Mouse (Mus musculus) lung, adult 2 months (tissue): Measurements from ENCODE around the gene Ptrhd1. TPM values are rescaled to one million over a fixed set of nuclear protein-coding genes. Genes with fewer than 3 reads are reported as not detected.

Experiments used
- DNase-seq: peaks from one replicate; pipeline ENCODE4 v3.0.0; 2022
- H3K4me1 ChIP-seq: fragments of 200-500 bp; 2 replicates; pipeline ENCODE4 v1.6.1; 2011; ENCODE audit warnings: low read length; ENCODE audit not compliant: control insufficient read depth, insufficient read depth
- H3K4me3 ChIP-seq: fragments of 200-500 bp; replicated peaks from 2 replicates; pipeline ENCODE3; 2011; ENCODE audit warnings: low read depth, mild to moderate bottlenecking, control low read depth, low read length; ENCODE audit errors: extremely low read depth
- CTCF ChIP-seq: fragments of 200-500 bp; IDR thresholded peaks from 2 replicates; pipeline ENCODE4 v1.5.1; 2011; ENCODE audit warnings: mild to moderate bottlenecking, low read length, control low read depth; ENCODE audit not compliant: insufficient read depth
- POLR2A ChIP-seq: fragments of 200-500 bp; IDR thresholded peaks from 2 replicates; pipeline ENCODE4 v1.6.1; 2011; ENCODE audit warnings: low read depth, mild to moderate bottlenecking, control low read depth, low read length, borderline replicate concordance; ENCODE audit errors: extremely low read depth
- WGBS: fragments of 180-500 bp; shearing (Covaris S2); methylation state at CpG from one replicate; pipeline ENCODE4 v1.1.7; 2018; 5-methylcytosine and 5-hydroxymethylcytosine counted together
- polyA plus RNA-seq: library from polyadenylated mRNA; depleted of rRNA; stranded (reverse); fragments of >200 nt; gene quantifications from 2 replicates; pipeline ENCODE4 v1.2.3, GENCODE M21; 2012; rRNA removed

Gene Ptrhd1
- polyA plus RNA-seq, 1 experiment: 3.7 TPM

DNA sequence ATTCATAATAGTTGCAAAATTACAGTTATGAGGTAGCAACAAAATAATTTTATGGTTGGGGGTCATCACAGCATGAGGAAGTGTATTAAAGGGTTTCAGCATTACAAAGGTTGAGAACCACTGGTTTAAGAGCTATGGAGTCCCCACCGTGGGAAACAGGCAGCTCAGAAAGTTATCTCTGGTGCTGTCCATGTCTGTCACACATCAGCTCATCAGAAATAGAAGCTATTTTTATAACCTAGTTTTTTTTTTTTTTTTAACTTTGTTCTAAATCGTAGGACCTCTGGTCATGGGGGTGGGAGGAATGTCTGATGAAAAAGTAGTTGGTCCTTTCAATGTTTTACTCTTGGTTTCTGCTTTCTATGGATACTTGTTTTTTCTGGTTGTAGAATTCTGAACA is 10.0 kb downstream of the Ptrhd1 start:
- no peak for DNase-seq
- no peak for TF ChIP-seq POLR2A
- TF ChIP-seq CTCF: no peak
- 49% methylated on average over 2 of the region's 2 CpGs for WGBS
- H3K4me3 ChIP-seq: no peak overlapping the region
- H3K4me1 ChIP-seq: no peaks in the 10 kb centered on the region

GRCm38 (mm10) chr12:4245742-4246141 is 11.9 kb downstream of the Ptrhd1 start:
- H3K4me1 ChIP-seq: no peaks in the 10 kb centered on the region
- no peak overlapping the region for H3K4me3 ChIP-seq
- WGBS: 71% methylated on average over 10 of the region's 10 CpGs
- no peak for TF ChIP-seq CTCF
- TF ChIP-seq POLR2A: no peak
- no peak for DNase-seq

- 71% methylated on average over 6 of the region's 6 CpGs for whole genome bisulfite sequencing
- H3K4me3 ChIP-seq: no peak overlapping the region
- H3K4me1 ChIP-seq: no peaks in the 10 kb centered on the region
- no peak for DNase-seq
- TF ChIP-seq CTCF (no peak), POLR2A (no peak)
Observed at GRCm38 (mm10) chr12:4249786-4250185, 16.0 kb downstream of the Ptrhd1 start.

GRCm38 (mm10) chr12:4252742-4253655 is 19.2 kb downstream of the Ptrhd1 start:
- H3K4me1 ChIP-seq: no peaks in the 10 kb centered on the region
- no peak for TF ChIP-seq CTCF
- no peak for TF ChIP-seq POLR2A
- 90% methylated on average over 16 of the region's 16 CpGs for WGBS
- DNase-seq: no peak
- H3K4me3 ChIP-seq: no peak overlapping the region

- no peak overlapping the region for H3K4me3 ChIP-seq
- DNase-seq: no peak
- no peaks in the 10 kb centered on the region for H3K4me1 ChIP-seq
- 92% methylated on average over 4 of the region's 4 CpGs for WGBS
- TF ChIP-seq POLR2A (no peak), CTCF (no peak)
Observed at GRCm38 (mm10) chr12:4267765-4268164, 33.9 kb downstream of the Ptrhd1 start.

DNA sequence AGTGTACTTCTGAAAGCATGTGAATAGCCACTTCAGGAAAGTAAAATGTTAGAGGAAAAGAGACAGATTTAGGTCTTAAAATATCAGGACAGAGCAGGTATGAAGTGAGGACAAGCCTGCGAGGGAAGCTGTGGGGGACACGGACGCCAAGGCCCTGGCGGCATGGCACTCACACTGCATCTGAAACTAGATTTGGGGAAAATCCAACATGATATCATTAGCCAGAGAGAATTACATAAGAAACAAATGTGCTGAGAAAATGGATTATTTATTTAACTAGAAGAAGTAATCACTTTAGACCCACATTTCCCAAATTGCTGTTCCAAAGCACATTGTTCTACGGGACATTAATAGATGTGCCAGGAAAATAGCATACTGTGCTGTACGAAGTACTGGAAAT is 37.3 kb downstream of the Ptrhd1 start:
- TF ChIP-seq CTCF (peak; percentile 26; the same call in 1 of the 2 replicates), POLR2A (no peak)
- 70% methylated on average over 6 of the region's 6 CpGs for WGBS
- no peak overlapping the region for H3K4me3 ChIP-seq
- no peak for DNase-seq
- H3K4me1 ChIP-seq: no peaks in the 10 kb centered on the region

GRCm38 (mm10) chr12:4278978-4279755 is 45.3 kb downstream of the Ptrhd1 start:
- Histone ChIP-seq H3K4me3 (no peak overlapping the region), H3K4me1 (no peaks in the 10 kb centered on the region)
- TF ChIP-seq POLR2A: no peak
- TF ChIP-seq CTCF: no peak
- 89% methylated on average over 3 of the region's 3 CpGs for WGBS
- DNase-seq: no peak

DNA sequence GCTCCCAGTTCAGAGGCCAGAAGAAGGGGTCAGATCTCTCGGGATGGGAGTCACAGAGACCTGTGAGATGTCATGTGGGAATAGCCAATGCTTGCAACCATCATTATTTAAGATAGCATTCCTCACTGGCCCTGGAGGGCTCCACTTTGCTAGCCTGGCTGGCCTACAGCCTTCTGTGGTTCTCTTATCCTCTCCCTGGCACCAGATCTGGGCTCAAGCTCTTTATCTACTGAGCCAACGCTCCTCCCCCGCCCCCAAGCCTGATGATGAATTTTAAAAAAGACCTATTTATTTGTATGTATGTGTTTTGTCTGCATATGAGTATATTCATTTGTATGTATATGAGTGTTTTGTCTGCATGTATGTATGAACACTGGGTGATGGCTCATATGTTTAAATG is 46.1 kb downstream of the Ptrhd1 start:
- DNase-seq: no peak
- TF ChIP-seq POLR2A: no peak
- TF ChIP-seq CTCF: no peak
- no peak overlapping the region for H3K4me3 ChIP-seq
- 91% methylated on average over 3 of the region's 3 CpGs for WGBS
- H3K4me1 ChIP-seq: no peaks in the 10 kb centered on the region

GRCm38 (mm10) chr12:4285186-4285585 is 51.4 kb downstream of the Ptrhd1 start:
- Histone ChIP-seq H3K4me1 (no peaks in the 10 kb centered on the region; the same call in 1 of the 2 replicates), H3K4me3 (no peak overlapping the region)
- 31% methylated on average over 3 of the region's 3 CpGs for WGBS
- DNase-seq: no peak
- TF ChIP-seq POLR2A: no peak
- TF ChIP-seq CTCF: no peak

Other genes starting within 250 kb of the Ptrhd1 start
- 6.8 TPM in 2 replicates for gene Efr3b, start 195.1 kb upstream of the Ptrhd1 start, polyA plus RNA-seq
- gene Dnajc27, start 151.4 kb upstream of the Ptrhd1 start, polyA plus RNA-seq: 6.5 and 8.8 TPM in 2 replicates
- 17.1 and 17.6 TPM in 2 replicates for gene Adcy3, start 100.9 kb upstream of the Ptrhd1 start, polyA plus RNA-seq
- 6.3 and 9.7 TPM in 2 replicates for gene Cenpo, start 267 bp downstream of the Ptrhd1 start, polyA plus RNA-seq
- gene Ncoa1, start 243.2 kb downstream of the Ptrhd1 start, polyA plus RNA-seq: 27.8 and 29.2 TPM in 2 replicates